Mouse (Mus musculus) MEL (cell line): ENCODE results near the gene Gria1. TPM values are rescaled to one million over a fixed set of nuclear protein-coding genes. Genes with fewer than 3 reads are reported as not detected.

Experiments used
- DNase-seq: peaks from one replicate; pipeline ENCODE4 v3.0.0; 2011; ENCODE audit warnings: low read depth, low spot score
- H3K27ac ChIP-seq: 2 replicates; pipeline ENCODE4 v1.5.1; 2012; ENCODE audit warnings: low read depth, mild to moderate bottlenecking, control low read depth, low read length, moderate library complexity; ENCODE audit not compliant: control insufficient read depth
- H3K27me3 ChIP-seq, 2 experiments: fragments of 150-350 bp in 1 of 2; sonication (generic) in 1 of 2; 2 replicates each; pipeline ENCODE4 v1.6.1; 2012; ENCODE audit warnings: low read length in 2 of 2, mild to moderate bottlenecking in 2 of 2, improper control_type of control experiment in 1 of 2, moderate library complexity in 1 of 2; ENCODE audit not compliant: insufficient read depth in 2 of 2, control insufficient read depth in 1 of 2
- H3K36me3 ChIP-seq, 2 experiments: 2 replicates each; pipeline ENCODE4 v1.6.1; 2012 to 2014; ENCODE audit warnings: low read length in 2 of 2, improper control_type of control experiment in 1 of 2, inconsistent platforms in 1 of 2, mild to moderate bottlenecking in 1 of 2; ENCODE audit not compliant: insufficient read depth in 2 of 2, control insufficient read depth in 1 of 2
- H3K4me1 ChIP-seq, 2 experiments: fragments of 150-350 bp in 1 of 2; sonication (generic) in 1 of 2; 2 replicates each; pipeline ENCODE4 v1.6.1; 2012; ENCODE audit warnings: low read length in 2 of 2, improper control_type of control experiment in 1 of 2, mild to moderate bottlenecking in 1 of 2; ENCODE audit not compliant: insufficient read depth in 2 of 2, control insufficient read depth in 1 of 2
- H3K4me3 ChIP-seq, 2 experiments: fragments of 150-350 bp in 1 of 2; sonication (generic) in 1 of 2; 2 replicates each; pipeline ENCODE4 v1.5.1; 2012; ENCODE audit warnings: low read depth in 2 of 2, low read length in 2 of 2, mild to moderate bottlenecking in 2 of 2, moderate library complexity in 2 of 2, control low read depth in 1 of 2, improper control_type of control experiment in 1 of 2; ENCODE audit not compliant: control insufficient read depth in 1 of 2, insufficient read depth in 1 of 2
- H3K79me2 ChIP-seq: 2 replicates; pipeline ENCODE4 v1.6.1; 2012; ENCODE audit warnings: mild to moderate bottlenecking, low read length, moderate library complexity; ENCODE audit not compliant: control insufficient read depth, poor library complexity, insufficient read depth
- H3K9ac ChIP-seq: 2 replicates; pipeline ENCODE4 v1.6.1; 2012; ENCODE audit warnings: low read depth, mild to moderate bottlenecking, control low read depth, low read length, moderate library complexity; ENCODE audit not compliant: control insufficient read depth, poor library complexity, severe bottlenecking
- H3K9me3 ChIP-seq: fragments of 150-350 bp; sonication (generic); replicated peaks from 2 replicates; pipeline ENCODE4 v1.6.1; 2012; ENCODE audit warnings: mild to moderate bottlenecking, low read length, improper control_type of control experiment, moderate library complexity; ENCODE audit not compliant: insufficient read depth
- BHLHE40 ChIP-seq: IDR thresholded peaks from 2 replicates; pipeline ENCODE4 v1.6.1; 2012; ENCODE audit warnings: low read depth, mild to moderate bottlenecking, inconsistent platforms, low read length, improper control_type of control experiment, borderline replicate concordance
- E2F4 ChIP-seq: IDR thresholded peaks from 2 replicates; pipeline ENCODE4 v1.6.1; 2011; ENCODE audit warnings: low read depth, low read length, improper control_type of control experiment, borderline replicate concordance
- ELF1 ChIP-seq: IDR thresholded peaks from 2 replicates; pipeline ENCODE4 v1.6.1; 2014; ENCODE audit warnings: low read depth, mild to moderate bottlenecking, inconsistent platforms, low read length, improper control_type of control experiment, moderate library complexity
- EP300 ChIP-seq, 2 experiments: IDR thresholded peaks; 2 replicates each; pipeline ENCODE4 v1.6.1; 2011; ENCODE audit warnings: improper control_type of control experiment in 2 of 2, low read length in 2 of 2, low read depth in 1 of 2, mild to moderate bottlenecking in 1 of 2
- GATA1 ChIP-seq: IDR thresholded peaks from 2 replicates; pipeline ENCODE4 v1.6.1; 2011; ENCODE audit warnings: low read depth, low read length, improper control_type of control experiment
- HCFC1 ChIP-seq: IDR thresholded peaks from 2 replicates; pipeline ENCODE4 v1.6.1; 2012; ENCODE audit warnings: low read depth, mild to moderate bottlenecking, inconsistent platforms, low read length, improper control_type of control experiment, moderate library complexity
- MAFK ChIP-seq: IDR thresholded peaks from 2 replicates; pipeline ENCODE4 v1.6.1; 2011; ENCODE audit warnings: low read depth, mild to moderate bottlenecking, low read length, improper control_type of control experiment, borderline replicate concordance
- MEF2A ChIP-seq: IDR thresholded peaks from 2 replicates; pipeline ENCODE4 v1.6.1; 2014; ENCODE audit warnings: low read depth, mild to moderate bottlenecking, inconsistent platforms, low read length, improper control_type of control experiment; ENCODE audit not compliant: poor library complexity, insufficient replicate concordance, severe bottlenecking; ENCODE audit errors: extremely low read depth
- MXI1 ChIP-seq: IDR thresholded peaks from 2 replicates; pipeline ENCODE4 v1.6.1; 2011; ENCODE audit warnings: mild to moderate bottlenecking, low read depth, low read length, improper control_type of control experiment
- NELFE ChIP-seq: IDR thresholded peaks from 2 replicates; pipeline ENCODE4 v1.6.1; 2011; ENCODE audit warnings: low read depth, low read length, improper control_type of control experiment
- NRF1 ChIP-seq: IDR thresholded peaks from 2 replicates; pipeline ENCODE4 v1.6.1; 2014; ENCODE audit warnings: low read depth, mild to moderate bottlenecking, inconsistent platforms, low read length, improper control_type of control experiment, moderate library complexity; ENCODE audit not compliant: poor library complexity, insufficient read depth, severe bottlenecking
- SIN3A ChIP-seq: IDR thresholded peaks from 2 replicates; pipeline ENCODE4 v1.6.1; 2012; ENCODE audit warnings: low read length, improper control_type of control experiment, inconsistent platforms
- TAL1 ChIP-seq: IDR thresholded peaks from 2 replicates; pipeline ENCODE4 v1.6.1; 2012; ENCODE audit warnings: mild to moderate bottlenecking, inconsistent platforms, low read length, moderate library complexity, mixed read lengths
- TCF12 ChIP-seq: IDR thresholded peaks from 2 replicates; pipeline ENCODE4 v1.6.1; 2014; ENCODE audit warnings: low read depth, mild to moderate bottlenecking, inconsistent platforms, low read length, improper control_type of control experiment, moderate library complexity
- UBTF ChIP-seq: IDR thresholded peaks from 2 replicates; pipeline ENCODE4 v1.6.1; 2012; ENCODE audit warnings: low read depth, mild to moderate bottlenecking, inconsistent platforms, low read length, improper control_type of control experiment, moderate library complexity, borderline replicate concordance; ENCODE audit not compliant: insufficient read depth
- ZMIZ1 ChIP-seq: IDR thresholded peaks from 2 replicates; pipeline ENCODE4 v1.6.1; 2012; ENCODE audit warnings: low read depth, mild to moderate bottlenecking, inconsistent platforms, low read length, improper control_type of control experiment, moderate library complexity
- ZNF384 ChIP-seq: IDR thresholded peaks from 2 replicates; pipeline ENCODE4 v1.6.1; 2012; ENCODE audit warnings: low read depth, mild to moderate bottlenecking, inconsistent platforms, low read length, improper control_type of control experiment
- polyA plus RNA-seq, 2 experiments: library from polyadenylated mRNA; stranded (reverse) in 1 of 2; unstranded in 1 of 2; fragments of >175 nt in 1 of 2; fragments of >200 nt in 1 of 2; gene quantifications; 2 replicates each; pipeline versions ENCODE4 v1.2.1 to v1.2.4; 2012; ENCODE audit warnings: low replicate concordance in 2 of 2, low read depth in 1 of 2; ENCODE audit not compliant: insufficient read length in 2 of 2, insufficient read depth in 1 of 2, missing spikeins in 1 of 2
- total RNA-seq: library from RNA; depleted of rRNA; stranded (reverse); fragments of 300-350 nt; gene quantifications from 2 replicates; pipeline ENCODE4 v1.2.3, GENCODE M21; 2012

Gria1 gene
- total and polyA plus RNA-seq, 3 experiments, result not detected

DNA sequence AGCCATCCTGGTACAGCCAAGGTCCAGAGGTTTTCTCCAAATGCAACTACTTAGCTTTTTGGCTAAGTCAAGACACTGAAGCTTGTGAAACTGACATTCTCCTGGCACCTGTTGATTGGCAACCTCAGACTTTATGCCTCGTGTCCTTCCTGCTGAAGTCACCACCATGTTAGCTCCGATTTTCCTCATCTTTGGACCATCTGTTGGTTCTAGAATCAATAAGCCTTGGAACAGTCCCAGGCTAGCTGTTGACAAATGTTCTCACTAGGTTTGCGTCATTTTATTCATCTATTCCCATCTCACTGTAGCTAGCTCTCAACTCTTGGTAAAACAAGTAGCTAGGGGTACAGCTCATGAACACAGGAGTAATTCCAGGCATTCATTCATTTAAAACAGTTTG, 51.3 kb downstream of the Gria1 start:
- H3K4me3 ChIP-seq, result no peak overlapping the region
- no peak overlapping the region for H3K27ac ChIP-seq
- no peaks in the 10 kb centered on the region for H3K79me2 ChIP-seq
- no peaks in the 10 kb centered on the region for H3K27me3 ChIP-seq
- H3K9ac ChIP-seq, result no peak overlapping the region
- no peaks in the 10 kb centered on the region for H3K9me3 ChIP-seq
- TF ChIP-seq MXI1, result no peak
- no peak for TF ChIP-seq TCF12
- TF ChIP-seq ELF1, result no peak
- TF ChIP-seq EP300 (IDR thresholded peaks at IDR 0.05; ENCODE audit: low read depth in 1 of 2, low read length in 2 of 2), result no peak
- no peak for TF ChIP-seq MEF2A
- TF ChIP-seq BHLHE40, result no peak
- no peak for TF ChIP-seq E2F4
- TF ChIP-seq TAL1, result no peak
- no peak for TF ChIP-seq UBTF
- no peak for TF ChIP-seq NELFE
- no peak for TF ChIP-seq SIN3A
- TF ChIP-seq MAFK, result no peak
- no peak for TF ChIP-seq NRF1
- no peak for TF ChIP-seq ZMIZ1
- TF ChIP-seq ZNF384, result no peak
- TF ChIP-seq HCFC1, result no peak
- TF ChIP-seq, all 39 proteins: peak for 0
- Histone ChIP-seq H3K4me1 (no peaks in the 10 kb centered on the region), H3K36me3 (no peaks in the 10 kb centered on the region)
- DNase-seq, result no peak

DNA sequence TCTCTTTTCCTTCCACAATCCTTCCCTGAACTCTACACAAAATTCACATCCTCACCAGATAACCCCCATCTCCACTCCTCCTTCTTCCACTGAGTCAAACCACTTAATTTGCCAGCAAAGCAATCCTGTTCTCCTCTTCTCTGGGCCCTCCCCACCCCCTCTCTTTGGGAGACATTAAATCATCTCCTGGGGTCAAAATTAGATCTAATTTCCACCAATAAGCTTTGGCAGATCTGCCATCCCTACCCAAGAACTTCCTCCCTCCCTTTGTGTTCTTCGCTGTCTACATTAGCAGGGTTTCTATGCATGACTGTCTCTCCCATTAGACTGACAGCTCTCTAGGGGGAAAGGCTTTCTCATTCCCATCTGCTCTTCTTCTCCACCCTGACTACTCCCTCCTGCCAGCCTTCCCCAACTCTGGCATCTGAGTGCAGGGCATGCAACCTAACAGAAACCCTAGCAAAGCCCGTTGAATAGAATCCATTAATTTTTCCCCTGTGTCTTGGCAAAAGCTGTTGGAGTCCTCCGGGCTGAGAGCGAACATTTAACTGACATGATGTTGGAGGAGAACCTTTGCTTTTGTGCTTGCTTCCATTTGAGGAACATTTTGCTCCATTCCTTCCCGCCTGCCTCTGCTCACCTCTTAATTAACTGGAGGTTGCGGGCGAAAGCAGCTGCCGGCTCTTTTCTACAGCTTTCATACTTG, 59.2 kb downstream of the Gria1 start:
- H3K9me3 ChIP-seq, result no peaks in the 10 kb centered on the region
- H3K79me2 ChIP-seq, result no peaks in the 10 kb centered on the region
- no peaks in the 10 kb centered on the region for H3K4me1 ChIP-seq
- DNase-seq, result no peak
- H3K27ac ChIP-seq, result no peak overlapping the region
- H3K4me3 ChIP-seq, result no peak overlapping the region
- H3K9ac ChIP-seq, result no peak overlapping the region
- TF ChIP-seq GATA1, result no peak
- H3K27me3 ChIP-seq, result no peaks in the 10 kb centered on the region
- H3K36me3 ChIP-seq, result no peaks in the 10 kb centered on the region
